Mouse (Mus musculus) WW6 (cell line): ENCODE data around the gene Kif23.

Experiments
- DNase-seq: peaks from one replicate; pipeline ENCODE4 v3.0.0-alpha.2; 2013; ENCODE audit warnings: low read depth, low spot score

Gene Kif23

GRCm38 (mm10) chr9:61906912-61907311, 39.7 kb downstream of the Kif23 start:
- DNase-seq, result no peak

- DNase-seq, result no peak
Observed at GRCm38 (mm10) chr9:61905576-61905975, 41.0 kb downstream of the Kif23 start.

- no peak for DNase-seq
Observed at GRCm38 (mm10) chr9:61904201-61904600, 42.4 kb downstream of the Kif23 start.

- no peak for DNase-seq
Observed at GRCm38 (mm10) chr9:61902445-61902844, 44.1 kb downstream of the Kif23 start.

- DNase-seq, result no peak
Observed at GRCm38 (mm10) chr9:61901574-61901973, 45.0 kb downstream of the Kif23 start.

- DNase-seq, result no peak
Observed at GRCm38 (mm10) chr9:61899804-61900203, 46.8 kb downstream of the Kif23 start.

- no peak for DNase-seq
Observed at GRCm38 (mm10) chr9:61898401-61898800, 48.2 kb downstream of the Kif23 start.

GRCm38 (mm10) chr9:61895014-61895413, 51.6 kb downstream of the Kif23 start:
- DNase-seq, result no peak

- DNase-seq, result no peak
Observed at GRCm38 (mm10) chr9:61889855-61890254, 56.7 kb downstream of the Kif23 start.

GRCm38 (mm10) chr9:61887661-61888379, 58.8 kb downstream of the Kif23 start:
- no peak for DNase-seq

- DNase-seq, result no peak
Observed at GRCm38 (mm10) chr9:61885964-61886363, 60.6 kb downstream of the Kif23 start.

- no peak for DNase-seq
Observed at GRCm38 (mm10) chr9:61884936-61885335, 61.6 kb downstream of the Kif23 start.

- no peak for DNase-seq
Observed at GRCm38 (mm10) chr9:61884375-61884774, 62.2 kb downstream of the Kif23 start.

GRCm38 (mm10) chr9:61882179-61882578, 64.4 kb downstream of the Kif23 start:
- DNase-seq, result no peak

- peak; percentile 73 for DNase-seq
Observed at GRCm38 (mm10) chr9:61878889-61879288, 67.7 kb downstream of the Kif23 start.

- peak; percentile 33 for DNase-seq
Observed at GRCm38 (mm10) chr9:61877373-61878112, 69.0 kb downstream of the Kif23 start.

- no peak for DNase-seq
Observed at GRCm38 (mm10) chr9:61873325-61873724, 73.2 kb downstream of the Kif23 start.

GRCm38 (mm10) chr9:61872246-61872941, 74.2 kb downstream of the Kif23 start:
- no peak for DNase-seq

- no peak for DNase-seq
Observed at GRCm38 (mm10) chr9:61871839-61872238, 74.7 kb downstream of the Kif23 start.

- DNase-seq, result no peak
Observed at GRCm38 (mm10) chr9:61867659-61868058, 78.9 kb downstream of the Kif23 start.
